Mouse (Mus musculus) intestine, embryonic 15.5 days (tissue): ENCODE data around the gene Mllt11. TPM values are rescaled to one million over a fixed set of nuclear protein-coding genes. Genes with fewer than 3 reads are reported as not detected.

Experiments
- ATAC-seq: fragments of 200-750 bp; cut with Nextera tagmentation; 2 replicates; pipeline ENCODE4 v1.8.0; 2017; ENCODE audit warnings: moderate TSS enrichment, moderate library complexity
- H3K27ac ChIP-seq: fragments of 300-500 bp; sonication (generic); 2 replicates; pipeline ENCODE4 v1.5.1; 2015; ENCODE audit warnings: mild to moderate bottlenecking, inconsistent platforms
- H3K27me3 ChIP-seq: fragments of 300-500 bp; sonication (generic); replicated peaks from 2 replicates; pipeline ENCODE4 v1.6.1; 2015; ENCODE audit warnings: inconsistent platforms
- H3K36me3 ChIP-seq: fragments of 300-500 bp; sonication (generic); 2 replicates; pipeline ENCODE4 v1.6.1; 2015; ENCODE audit warnings: inconsistent platforms
- H3K4me1 ChIP-seq: fragments of 300-500 bp; sonication (generic); replicated peaks from 2 replicates; pipeline ENCODE4 v1.6.1; 2015; ENCODE audit warnings: inconsistent platforms
- H3K4me2 ChIP-seq: fragments of 300-500 bp; sonication (generic); replicated peaks from 2 replicates; pipeline ENCODE4 v1.6.1; 2015; ENCODE audit warnings: mild to moderate bottlenecking, inconsistent platforms
- H3K4me3 ChIP-seq: fragments of 300-500 bp; sonication (generic); replicated peaks from 2 replicates; pipeline ENCODE4 v1.5.1; 2015; ENCODE audit warnings: inconsistent platforms
- H3K9ac ChIP-seq: fragments of 300-500 bp; sonication (generic); 2 replicates; pipeline ENCODE4 v1.6.1; 2015; ENCODE audit warnings: inconsistent platforms
- H3K9me3 ChIP-seq: fragments of 300-500 bp; sonication (generic); 2 replicates; pipeline ENCODE4 v1.6.1; 2016; ENCODE audit warnings: inconsistent platforms
- WGBS: fragments of 180-500 bp; shearing (Covaris S2); methylation state at CpG from one replicate; pipeline ENCODE4 v1.1.7; 2015; 5-methylcytosine and 5-hydroxymethylcytosine counted together
- polyA plus RNA-seq: library from polyadenylated mRNA; unstranded; fragments of >200 nt; fragmentation: Nextera tagmentation; extraction: Ambion mirVana; gene quantifications from 2 replicates; pipeline ENCODE4 v1.2.1, GENCODE M21; 2015

The Mllt11 gene
- polyA plus RNA-seq, 1 experiment from 2014 or later: 20.2 TPM

- ATAC-seq: no peak
- Histone ChIP-seq H3K4me1 (no peaks in the 10 kb centered on the region), H3K4me3 (no peak overlapping the region), H3K4me2 (no peak overlapping the region), H3K36me3 (peaks cover 19% of the 10 kb centered on the region), H3K9ac (no peak overlapping the region), H3K27ac (no peak overlapping the region), H3K9me3 (no peaks in the 10 kb centered on the region), H3K27me3 (no peaks in the 10 kb centered on the region)
- WGBS: 89% methylated on average over 3 of the region's 3 CpGs
These were observed 34.1 kb upstream of the Mllt11 start for GRCm38 (mm10) chr3:95266052-95266451.

GRCm38 (mm10) chr3:95264724-95265123, 32.8 kb upstream of the Mllt11 start:
- H3K4me2 ChIP-seq: no peak overlapping the region
- no peaks in the 10 kb centered on the region for H3K9me3 ChIP-seq
- ATAC-seq: no peak
- H3K9ac ChIP-seq: no peak overlapping the region
- 88% methylated on average over 1 of the region's 1 CpGs for WGBS
- no peaks in the 10 kb centered on the region for H3K27me3 ChIP-seq
- H3K4me3 ChIP-seq: no peak overlapping the region
- H3K36me3 ChIP-seq: peaks cover 23% of the 10 kb centered on the region
- H3K27ac ChIP-seq: no peak overlapping the region
- no peaks in the 10 kb centered on the region for H3K4me1 ChIP-seq

GRCm38 (mm10) chr3:95263089-95263739, 31.2 kb upstream of the Mllt11 start:
- 41% methylated on average over 11 of the region's 11 CpGs for WGBS
- peak; percentile 92 for ATAC-seq
- no peaks in the 10 kb centered on the region for H3K9me3 ChIP-seq
- peak overlapping the region; percentile 26; the same call in 1 of the 2 replicates for H3K4me2 ChIP-seq
- no peaks in the 10 kb centered on the region for H3K4me1 ChIP-seq
- no peak overlapping the region for H3K27ac ChIP-seq
- peaks cover 27% of the 10 kb centered on the region for H3K36me3 ChIP-seq
- no peak overlapping the region for H3K9ac ChIP-seq
- no peak overlapping the region for H3K4me3 ChIP-seq
- no peaks in the 10 kb centered on the region for H3K27me3 ChIP-seq

GRCm38 (mm10) chr3:95261975-95262374, 30.0 kb upstream of the Mllt11 start:
- H3K27me3 ChIP-seq: no peaks in the 10 kb centered on the region
- H3K36me3 ChIP-seq: peaks cover 27% of the 10 kb centered on the region
- no peaks in the 10 kb centered on the region for H3K9me3 ChIP-seq
- no peak for ATAC-seq
- H3K4me1 ChIP-seq: no peaks in the 10 kb centered on the region
- H3K9ac ChIP-seq: no peak overlapping the region
- no peak overlapping the region for H3K4me2 ChIP-seq
- 89% methylated on average over 4 of the region's 4 CpGs for WGBS
- H3K4me3 ChIP-seq: no peak overlapping the region
- H3K27ac ChIP-seq: no peak overlapping the region

GRCm38 (mm10) chr3:95256931-95257330, 25.0 kb upstream of the Mllt11 start:
- Histone ChIP-seq H3K4me1 (no peaks in the 10 kb centered on the region), H3K4me2 (no peak overlapping the region), H3K27me3 (no peaks in the 10 kb centered on the region), H3K9me3 (no peaks in the 10 kb centered on the region), H3K9ac (no peak overlapping the region), H3K27ac (no peak overlapping the region), H3K36me3 (peaks cover 22% of the 10 kb centered on the region), H3K4me3 (no peak overlapping the region)
- no peak for ATAC-seq
- WGBS: 83% methylated on average over 5 of the region's 5 CpGs

- no peaks in the 10 kb centered on the region for H3K27me3 ChIP-seq
- 35% methylated on average over 7 of the region's 7 CpGs for WGBS
- ATAC-seq: peak; percentile 53
- H3K36me3 ChIP-seq: no peaks in the 10 kb centered on the region
- H3K9ac ChIP-seq: no peak within 1 kb of the TSS
- H3K4me3 ChIP-seq: no peak within 1 kb of the TSS
- no peak within 1 kb of the TSS for H3K27ac ChIP-seq
- H3K9me3 ChIP-seq: no peaks in the 10 kb centered on the region
- no peak within 1 kb of the TSS for H3K4me2 ChIP-seq
- H3K4me1 ChIP-seq: no peaks in the 10 kb centered on the region
These were observed 18.9 kb upstream of the Mllt11 start, which contains the start of gene Bnipl for GRCm38 (mm10) chr3:95250783-95251424. TSS of gene Bnipl (minus strand) at chr3:95251193.

GRCm38 (mm10) chr3:95250361-95250760, 18.4 kb upstream of the Mllt11 start:
- no peak overlapping the region for H3K4me2 ChIP-seq
- no peak for ATAC-seq

GRCm38 (mm10) chr3:95247660-95248336, 15.8 kb upstream of the Mllt11 start:
- no peak for ATAC-seq
- WGBS: 65% methylated on average over 1 of the region's 1 CpGs
- Histone ChIP-seq H3K36me3 (no peaks in the 10 kb centered on the region), H3K4me1 (no peaks in the 10 kb centered on the region), H3K4me3 (no peak overlapping the region), H3K27me3 (no peaks in the 10 kb centered on the region), H3K9ac (no peak overlapping the region), H3K4me2 (no peak overlapping the region), H3K27ac (no peak overlapping the region), H3K9me3 (no peaks in the 10 kb centered on the region)

More at GRCm38 (mm10) chr3:95250361-95250760, 18.4 kb upstream of the Mllt11 start:
- WGBS: 82% methylated on average over 5 of the region's 5 CpGs
- H3K4me3 ChIP-seq: no peak overlapping the region
- H3K27ac ChIP-seq: no peak overlapping the region
- no peaks in the 10 kb centered on the region for H3K4me1 ChIP-seq
- no peaks in the 10 kb centered on the region for H3K9me3 ChIP-seq
- no peaks in the 10 kb centered on the region for H3K36me3 ChIP-seq
- no peaks in the 10 kb centered on the region for H3K27me3 ChIP-seq
- no peak overlapping the region for H3K9ac ChIP-seq

- Histone ChIP-seq H3K27me3 (no peaks in the 10 kb centered on the region), H3K4me3 (no peak overlapping the region), H3K4me2 (no peak overlapping the region), H3K9ac (no peak overlapping the region), H3K9me3 (no peaks in the 10 kb centered on the region), H3K36me3 (no peaks in the 10 kb centered on the region), H3K27ac (no peak overlapping the region), H3K4me1 (no peaks in the 10 kb centered on the region)
- no peak for ATAC-seq
- 74% methylated on average over 5 of the region's 5 CpGs for WGBS
These were observed 14.7 kb upstream of the Mllt11 start for GRCm38 (mm10) chr3:95246465-95247231.

- no peak overlapping the region for H3K9ac ChIP-seq
- ATAC-seq: no peak
- no peak overlapping the region for H3K27ac ChIP-seq
- 73% methylated on average over 2 of the region's 2 CpGs for WGBS
- no peak overlapping the region for H3K4me2 ChIP-seq
- no peaks in the 10 kb centered on the region for H3K36me3 ChIP-seq
- H3K4me1 ChIP-seq: 0 out of 2 replicates have a peak, but pooled peaks cover 4% of the 10 kb centered on the region
- H3K27me3 ChIP-seq: no peaks in the 10 kb centered on the region
- no peak overlapping the region for H3K4me3 ChIP-seq
- no peaks in the 10 kb centered on the region for H3K9me3 ChIP-seq
These were observed 11.1 kb upstream of the Mllt11 start for GRCm38 (mm10) chr3:95243086-95243485.

GRCm38 (mm10) chr3:95241498-95241897, 9.5 kb upstream of the Mllt11 start, which contains the start of gene Gm128:
TSS of gene Gm128 (minus strand) at chr3:95241598.
- Histone ChIP-seq H3K36me3 (no peaks in the 10 kb centered on the region), H3K4me1 (0 out of 2 replicates have a peak, but pooled peaks cover 4% of the 10 kb centered on the region), H3K4me3 (no peak within 1 kb of the TSS), H3K9me3 (no peaks in the 10 kb centered on the region), H3K4me2 (no peak within 1 kb of the TSS; the same call in 1 of the 2 replicates), H3K9ac (peak within 1 kb of the TSS; percentile 21), H3K27me3 (no peaks in the 10 kb centered on the region), H3K27ac (no peak within 1 kb of the TSS)
- ATAC-seq: no peak
- WGBS: 74% methylated on average over 7 of the region's 7 CpGs

GRCm38 (mm10) chr3:95240900-95241299, 8.9 kb upstream of the Mllt11 start:
- Histone ChIP-seq H3K4me1 (0 out of 2 replicates have a peak, but pooled peaks cover 4% of the 10 kb centered on the region), H3K27ac (no peak overlapping the region), H3K9ac (peak overlapping the region; percentile 21), H3K27me3 (no peaks in the 10 kb centered on the region), H3K4me3 (no peak overlapping the region), H3K4me2 (no peak overlapping the region; the same call in 1 of the 2 replicates), H3K9me3 (no peaks in the 10 kb centered on the region), H3K36me3 (peaks cover 2% of the 10 kb centered on the region)
- 34% methylated on average over 17 of the region's 17 CpGs for WGBS
- ATAC-seq: peak; percentile 34; the same call in 1 of the 2 replicates
